Mouse (Mus musculus) adrenal gland, adult 8-10 months (tissue): Measurements from ENCODE around the gene Aldh4a1. TPM values are rescaled to one million over a fixed set of nuclear protein-coding genes. Genes with fewer than 3 reads are reported as not detected.

Source experiments
- DNase-seq: peaks from one replicate; pipeline ENCODE4 v3.0.0; 2022
- total RNA-seq, 4 experiments: library from RNA; stranded (reverse); gene quantifications; 2 replicates each; pipeline ENCODE4 v1.2.4; 2022

Aldh4a1 gene
- total RNA-seq, 4 experiments from 2014 or later: 62.6 to 149 (median 97.9) TPM

DNA sequence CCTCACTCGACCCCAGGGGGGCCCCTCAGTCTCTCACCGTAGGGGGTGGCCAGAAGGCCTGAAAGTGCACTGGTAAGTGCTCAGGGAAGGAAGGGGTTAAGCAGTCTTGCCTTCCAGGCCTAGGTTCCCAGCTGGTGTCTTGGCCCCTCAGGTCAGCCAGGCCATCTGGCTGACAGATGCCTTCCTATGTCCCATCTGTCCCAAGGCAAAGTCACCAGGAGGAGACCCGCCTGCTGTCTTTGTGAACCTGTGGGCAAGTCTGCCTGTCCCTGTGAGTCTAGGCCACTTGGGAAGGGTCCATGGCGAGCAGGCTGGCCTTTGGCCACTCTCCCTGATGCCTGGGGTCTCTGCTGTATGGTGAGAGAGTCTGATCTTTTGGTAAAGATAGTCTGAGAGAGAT is 32.2 kb upstream of the Aldh4a1 start:
- no peak for DNase-seq

- DNase-seq: no peak
Observed at GRCm38 (mm10) chr4:139592895-139593294, 29.8 kb upstream of the Aldh4a1 start.

GRCm38 (mm10) chr4:139593383-139593782 is 29.3 kb upstream of the Aldh4a1 start:
- DNase-seq: no peak

DNA sequence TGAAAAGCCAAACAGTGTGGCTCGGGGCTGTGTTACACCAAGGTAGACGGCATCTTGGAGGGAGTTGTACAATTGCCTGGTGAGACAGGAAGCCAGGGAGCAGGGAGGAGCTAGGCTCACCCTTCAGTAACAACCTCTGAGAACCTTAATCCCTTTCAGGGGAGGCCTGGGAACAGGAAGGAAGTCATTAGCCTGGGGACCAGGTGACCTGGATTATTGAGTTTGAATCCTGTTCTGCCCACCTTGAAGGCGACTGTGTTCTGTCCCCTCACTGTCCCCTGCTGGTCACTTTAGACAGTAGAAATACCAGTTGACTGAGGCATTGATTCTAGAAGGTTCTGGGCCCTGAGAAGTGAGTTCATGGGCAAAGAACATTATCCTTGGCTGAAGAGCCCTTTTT is 28.6 kb upstream of the Aldh4a1 start:
- DNase-seq: no peak

GRCm38 (mm10) chr4:139596715-139597114 is 26.0 kb upstream of the Aldh4a1 start:
- DNase-seq: no peak

- no peak for DNase-seq
Observed at GRCm38 (mm10) chr4:139597286-139598284, 25.1 kb upstream of the Aldh4a1 start.

DNA sequence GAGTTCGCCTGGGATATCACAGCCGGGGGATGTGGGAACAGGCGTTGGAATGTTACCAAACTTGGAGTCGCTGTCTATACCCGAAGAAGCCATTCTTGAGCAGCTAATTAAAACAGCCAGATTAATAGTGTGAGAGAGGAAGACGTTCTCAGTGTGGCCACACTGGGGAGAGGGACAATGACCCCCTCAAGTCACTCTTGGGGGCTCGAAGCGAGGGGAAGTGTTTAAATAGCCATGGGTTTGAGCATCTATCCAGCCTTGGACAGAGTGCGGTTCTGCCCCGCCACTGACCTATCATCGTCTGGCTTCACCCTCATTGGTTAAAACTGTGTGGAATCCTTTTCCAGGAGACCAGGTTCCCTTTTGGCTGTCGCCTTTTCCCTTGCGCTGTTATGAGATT is 24.3 kb upstream of the Aldh4a1 start:
- no peak for DNase-seq

DNA sequence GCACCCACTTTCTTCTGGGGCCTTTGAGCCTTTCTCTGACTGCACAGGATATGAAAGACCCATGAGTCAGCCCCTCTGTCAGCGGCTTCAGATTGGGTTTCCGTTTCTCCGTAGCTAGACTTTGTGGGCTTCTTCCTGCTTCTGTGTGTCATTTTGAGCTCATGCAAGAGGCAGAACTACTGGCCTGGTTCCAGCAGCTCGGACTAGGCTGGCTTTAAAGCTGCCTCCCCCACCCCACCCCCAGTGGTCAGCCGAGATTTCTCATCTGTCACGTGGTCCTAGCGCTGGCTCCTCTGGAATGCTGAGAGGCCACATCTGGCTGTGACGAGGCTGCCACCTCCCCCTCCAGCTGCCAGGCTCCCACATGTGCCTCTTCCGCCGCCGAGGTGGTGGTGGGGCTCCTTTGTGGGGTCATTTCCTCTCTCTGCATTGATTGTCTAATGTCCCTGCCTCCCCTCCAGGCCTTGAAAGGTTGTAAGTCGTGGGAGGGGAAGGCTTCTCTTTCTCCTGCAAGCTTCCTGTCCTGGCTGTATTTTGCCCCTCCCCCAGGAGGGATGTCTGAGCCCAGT is 23.6 kb upstream of the Aldh4a1 start:
- DNase-seq: peak; percentile 91

GRCm38 (mm10) chr4:139601519-139602356 is 20.9 kb upstream of the Aldh4a1 start:
- DNase-seq: no peak

DNA sequence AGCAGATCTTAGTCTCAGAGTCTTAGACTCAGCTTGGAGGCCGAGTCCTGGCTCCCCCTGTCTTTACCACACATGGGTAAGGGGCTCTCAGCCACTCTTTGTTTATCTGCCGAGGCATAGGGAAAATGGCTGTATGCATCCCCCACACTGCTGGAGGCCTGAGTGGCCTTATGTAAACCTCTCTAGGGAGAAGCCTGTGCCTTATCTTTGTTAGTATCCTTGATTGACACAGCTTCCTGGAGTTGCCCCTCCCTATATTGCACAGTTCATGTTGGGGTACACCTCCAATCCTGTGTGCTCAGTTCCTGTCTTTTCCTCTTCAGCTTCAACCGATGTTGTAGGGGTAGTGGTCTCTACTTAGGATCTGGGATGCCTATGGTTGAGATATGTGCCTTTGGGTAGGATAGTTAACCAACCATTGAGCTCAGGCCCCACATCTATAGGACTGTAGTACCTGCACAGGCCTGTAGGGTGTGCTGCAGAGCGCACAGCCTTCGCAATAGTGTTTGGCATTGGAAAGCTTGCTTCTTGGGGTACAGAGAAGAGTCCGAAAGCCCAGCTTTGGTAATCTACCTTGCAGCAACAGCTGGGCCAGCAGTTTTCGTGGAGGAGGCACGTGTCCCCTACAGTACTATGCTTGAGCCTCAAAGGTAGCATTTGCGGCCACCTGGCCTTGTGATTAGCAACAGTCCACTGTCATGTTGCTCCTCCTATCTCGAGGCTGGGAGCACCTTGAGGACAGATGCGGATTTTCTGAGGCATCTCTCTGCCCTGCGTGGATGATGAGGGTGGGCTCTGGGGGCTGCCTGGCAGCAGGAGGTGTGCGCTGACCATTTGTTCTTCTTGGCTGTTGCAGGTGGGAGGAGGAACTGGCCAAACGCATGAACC is 20.1 kb upstream of the Aldh4a1 start, which contains the start of gene Gm21969:
TSS of gene Gm21969 (plus strand) at position 830 of the 888 bp plus-strand sequence.
- DNase-seq: no peak

DNA sequence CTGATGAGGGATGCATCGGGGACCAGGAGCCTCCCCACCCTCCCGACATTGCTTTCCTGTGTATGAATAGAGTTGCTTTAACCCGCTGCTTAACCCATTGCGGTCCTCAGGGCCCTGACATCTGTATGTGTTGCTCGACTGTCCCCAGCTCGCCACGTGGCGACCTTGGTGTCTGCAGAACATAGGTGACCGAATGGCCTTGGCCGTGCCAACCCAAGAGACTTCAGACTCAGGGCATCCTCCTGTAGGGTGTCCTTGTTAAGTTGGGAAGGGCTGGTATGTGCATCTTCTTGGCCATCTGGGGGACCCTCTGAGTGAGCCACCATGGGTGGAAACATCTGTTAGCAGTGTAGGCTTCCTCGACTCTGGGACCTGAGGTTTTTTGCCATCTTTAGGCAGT is 17.4 kb upstream of the Aldh4a1 start:
- no peak for DNase-seq

DNA sequence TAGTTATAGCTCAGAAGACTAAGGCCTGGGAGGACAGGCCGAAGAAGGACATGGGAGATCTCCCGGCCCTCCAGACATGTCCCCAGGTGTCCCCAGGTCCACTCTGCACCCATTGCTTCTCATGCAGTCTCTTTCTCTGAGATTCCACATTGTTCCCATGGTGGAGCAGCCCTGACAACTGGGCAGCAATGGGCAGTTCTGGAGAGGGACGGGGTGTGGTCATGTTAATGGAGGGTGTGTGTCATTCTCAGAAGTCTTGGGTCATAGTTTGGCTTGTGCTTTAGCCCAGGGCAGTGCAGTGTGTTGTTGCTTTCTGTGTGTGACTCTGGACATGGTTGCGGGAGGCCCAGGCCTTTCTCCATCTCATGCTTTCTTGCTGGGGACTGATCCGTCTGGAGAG is 15.9 kb upstream of the Aldh4a1 start:
- no peak for DNase-seq

DNA sequence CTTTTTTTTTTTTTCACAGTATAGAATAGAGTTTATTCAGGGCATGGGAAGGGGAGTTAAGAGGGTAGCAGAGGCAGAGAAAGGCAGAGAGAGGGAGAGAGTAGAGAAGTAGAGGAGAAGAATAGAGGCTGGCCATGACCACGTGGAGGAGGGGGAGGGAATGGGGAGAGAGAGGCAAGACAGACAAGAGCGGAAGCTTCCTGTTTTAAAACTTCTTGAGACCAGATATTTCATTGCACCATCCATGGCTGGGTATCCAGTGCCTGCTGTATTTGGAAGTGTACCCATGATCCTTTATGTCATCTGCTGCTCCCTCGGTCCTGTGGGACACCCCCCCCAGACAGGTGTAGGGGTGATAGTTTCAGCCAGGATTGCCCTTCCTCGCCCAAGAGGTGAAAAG is 13.7 kb upstream of the Aldh4a1 start:
- no peak for DNase-seq

DNA sequence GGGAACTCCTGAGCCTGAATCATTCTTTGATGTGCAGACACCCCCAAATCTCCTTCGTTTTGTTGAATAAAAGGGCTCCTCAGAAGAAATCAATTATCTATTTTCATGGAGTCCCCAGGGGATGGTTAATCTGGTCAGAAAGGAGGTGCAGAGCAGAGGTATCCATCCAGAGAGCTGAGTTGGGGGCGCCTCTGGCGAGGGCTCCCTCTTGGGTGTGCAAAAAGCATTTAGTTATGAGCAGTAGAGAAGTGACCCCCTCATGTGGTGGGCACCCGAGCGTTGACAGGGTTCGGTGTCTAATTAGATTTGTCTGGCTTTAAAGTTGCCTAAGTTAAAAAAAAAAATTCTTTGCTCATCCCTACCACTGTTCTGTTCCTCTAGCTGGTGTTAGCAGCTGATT is 11.7 kb upstream of the Aldh4a1 start:
- no peak for DNase-seq

DNA sequence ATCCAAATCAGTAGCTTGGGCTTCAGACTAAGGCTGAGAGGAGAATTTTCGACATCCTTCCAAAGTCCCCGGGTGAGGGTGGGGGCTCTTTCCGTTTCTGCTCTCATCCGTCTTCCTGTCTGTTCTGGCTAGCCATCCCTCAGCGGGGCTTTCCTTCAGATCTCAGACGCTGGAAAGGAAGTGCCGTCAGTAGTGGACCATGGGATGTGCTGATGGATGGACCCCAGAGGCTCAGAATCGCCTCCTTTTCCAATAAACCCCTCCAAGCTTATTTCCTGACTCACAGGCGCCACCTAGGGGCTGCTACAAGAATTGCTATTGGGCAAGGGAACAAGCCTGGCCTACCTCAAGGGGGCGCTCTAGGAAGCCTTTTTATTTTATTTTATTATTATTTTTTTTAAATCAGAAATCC is 11.1 kb upstream of the Aldh4a1 start:
- DNase-seq: peak; percentile 66

DNA sequence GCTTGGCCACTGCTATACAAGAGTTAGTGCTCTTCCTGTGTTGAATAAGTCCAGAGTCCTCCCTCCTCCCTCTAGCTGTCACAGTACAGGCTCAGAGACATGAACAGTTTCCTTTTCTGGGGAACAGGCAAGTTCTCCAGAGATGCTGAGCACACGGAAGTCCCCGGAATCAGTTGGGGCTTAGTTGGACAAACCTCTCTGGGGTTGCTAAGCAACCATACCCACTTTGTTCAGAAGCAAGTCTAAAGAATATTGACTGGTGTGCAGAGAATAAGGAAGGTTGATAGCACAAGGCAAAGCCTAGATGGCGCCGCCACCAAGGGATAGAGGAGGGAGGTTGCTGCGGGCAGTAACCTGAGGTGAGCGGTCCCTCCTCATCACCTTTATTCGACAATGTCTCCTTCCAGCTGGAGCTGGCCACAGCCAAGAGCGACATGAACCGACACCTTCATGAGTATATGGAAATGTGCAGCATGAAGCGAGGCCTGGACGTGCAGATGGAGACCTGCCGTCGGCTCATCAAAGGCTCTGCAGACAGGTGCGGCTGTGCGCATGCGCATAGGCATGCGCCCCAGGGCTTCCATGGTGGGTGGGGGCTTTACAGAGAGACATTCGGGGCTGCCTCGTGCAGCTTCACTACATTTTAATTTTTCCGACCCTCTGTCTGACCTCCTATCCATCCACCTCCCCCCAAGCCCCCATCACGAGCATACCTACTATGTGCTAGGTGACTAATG is 8.0 kb upstream of the Aldh4a1 start:
- DNase-seq: no peak

GRCm38 (mm10) chr4:139616276-139617000 is 6.2 kb upstream of the Aldh4a1 start:
- DNase-seq: peak; percentile 53

DNA sequence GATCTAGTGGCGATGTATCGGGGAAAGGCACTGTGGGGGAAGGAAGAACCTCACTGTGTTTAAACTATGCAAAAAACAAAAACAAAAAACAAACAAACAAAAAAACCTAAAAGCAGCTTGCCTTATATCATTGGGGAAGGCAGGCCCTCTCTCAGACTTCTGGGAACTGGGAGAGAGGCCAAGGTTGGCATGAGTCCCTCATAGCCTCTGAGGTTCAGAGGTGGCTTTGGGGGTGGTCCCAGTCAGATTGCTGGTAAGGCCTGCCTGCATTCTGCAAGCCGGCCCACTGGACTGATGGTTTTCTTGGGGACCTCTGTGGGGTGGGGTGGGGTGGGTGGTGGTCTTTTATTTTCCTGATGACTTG is 5.7 kb upstream of the Aldh4a1 start:
- DNase-seq: no peak

- DNase-seq: peak; percentile 56
Observed at GRCm38 (mm10) chr4:139619765-139620164, 2.9 kb upstream of the Aldh4a1 start.

GRCm38 (mm10) chr4:139623434-139624115 is 909 bp downstream of the Aldh4a1 start:
- no peak for DNase-seq
